Mouse (Mus musculus) spleen, adult 12 weeks (tissue): Measurements from ENCODE around the gene Casp7.
"Not testable (repeated sequence)": the region's sequence is repeated elsewhere in the genome, so short reads cannot be mapped to it uniquely, and the experiment has no call there.

ENCODE experiments used
- DNase-seq: peaks from one replicate; pipeline ENCODE4 v3.0.0; 2022; ENCODE audit warnings: low spot score

Casp7 gene

DNA sequence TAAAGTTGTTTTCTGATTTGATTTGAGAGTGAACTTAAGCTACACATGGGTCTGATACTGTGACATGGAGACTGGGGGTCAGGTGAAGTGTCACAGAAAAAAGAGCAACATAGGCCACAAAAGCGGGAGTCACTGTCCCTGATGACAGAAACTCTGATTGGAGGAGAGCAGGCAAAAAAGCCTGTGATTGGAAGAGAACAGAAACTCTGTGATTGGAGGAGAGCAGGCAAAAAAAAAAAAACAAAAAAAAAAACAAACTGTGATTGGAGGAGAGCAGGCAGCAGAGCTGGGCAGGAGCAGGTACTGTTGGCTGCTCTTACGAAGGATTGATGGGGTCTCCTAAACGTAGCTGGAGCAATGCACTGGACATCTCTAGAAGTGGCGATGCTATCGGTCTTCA, 11.4 kb upstream of the Casp7 start:
- no peak for DNase-seq

GRCm38 (mm10) chr19:56386095-56386494, 10.8 kb upstream of the Casp7 start:
- no peak for DNase-seq

DNA sequence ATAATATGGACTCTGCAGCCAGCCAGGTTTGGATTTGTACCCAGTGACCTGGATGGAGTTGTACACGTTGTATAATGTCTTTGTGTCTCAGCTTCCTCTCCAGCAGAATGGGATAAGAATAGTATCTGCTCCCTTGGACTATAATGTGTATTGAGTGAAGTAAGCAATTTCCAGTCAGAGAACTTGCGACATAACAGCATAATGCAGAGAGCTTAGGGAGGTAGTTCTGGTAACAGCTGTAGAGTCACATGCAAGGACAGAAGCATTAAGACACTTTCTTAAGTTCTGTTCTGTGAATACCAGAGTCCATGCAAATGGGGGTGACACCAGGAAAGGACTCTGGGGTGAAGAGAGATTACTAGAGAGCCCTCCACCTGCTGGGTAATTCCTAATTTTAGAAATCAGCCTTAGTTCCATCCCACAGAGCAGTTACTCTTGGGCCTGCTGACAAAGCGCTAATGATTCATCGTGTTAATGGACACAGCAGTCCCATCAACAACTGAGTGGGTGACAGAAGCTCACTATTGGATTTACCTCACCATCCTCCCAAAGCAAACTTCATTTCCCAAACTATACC, 9.1 kb upstream of the Casp7 start:
- no peak for DNase-seq

- DNase-seq: no peak
Measured at GRCm38 (mm10) chr19:56389176-56389575, 7.8 kb upstream of the Casp7 start.

GRCm38 (mm10) chr19:56389879-56390278, 7.0 kb upstream of the Casp7 start, which contains the start of gene Nrap:
Nrap (minus strand) TSS chr19:56390037.
- no peak for DNase-seq

GRCm38 (mm10) chr19:56391307-56392046, 5.5 kb upstream of the Casp7 start:
- peak; percentile 61 for DNase-seq

DNA sequence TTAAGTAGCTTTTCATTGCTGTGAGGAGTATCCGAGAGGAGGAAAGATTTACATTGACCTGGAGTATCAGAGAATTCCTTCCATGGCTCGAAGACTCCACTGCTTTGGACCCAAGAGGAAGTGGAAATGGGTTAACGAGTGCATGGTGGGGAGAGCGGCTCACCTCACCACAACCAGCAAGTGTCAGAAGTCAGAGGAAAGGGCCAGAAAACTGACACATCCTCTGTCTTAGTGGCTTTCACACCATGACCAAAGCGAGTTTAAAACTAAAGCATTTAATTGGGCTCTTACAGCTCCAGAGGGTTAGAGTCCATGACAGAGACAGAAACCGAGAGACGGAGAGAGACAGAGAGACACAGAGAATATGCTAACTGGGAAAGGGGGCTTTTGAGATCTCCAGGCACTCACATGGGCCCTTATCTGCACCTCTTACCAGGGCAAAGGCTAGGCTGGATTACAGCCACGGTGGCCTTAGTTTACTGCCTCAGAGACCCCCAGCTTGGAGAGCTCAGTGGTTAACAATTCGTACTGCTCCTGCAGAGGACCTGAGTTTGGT, 3.5 kb upstream of the Casp7 start:
- no peak for DNase-seq

DNA sequence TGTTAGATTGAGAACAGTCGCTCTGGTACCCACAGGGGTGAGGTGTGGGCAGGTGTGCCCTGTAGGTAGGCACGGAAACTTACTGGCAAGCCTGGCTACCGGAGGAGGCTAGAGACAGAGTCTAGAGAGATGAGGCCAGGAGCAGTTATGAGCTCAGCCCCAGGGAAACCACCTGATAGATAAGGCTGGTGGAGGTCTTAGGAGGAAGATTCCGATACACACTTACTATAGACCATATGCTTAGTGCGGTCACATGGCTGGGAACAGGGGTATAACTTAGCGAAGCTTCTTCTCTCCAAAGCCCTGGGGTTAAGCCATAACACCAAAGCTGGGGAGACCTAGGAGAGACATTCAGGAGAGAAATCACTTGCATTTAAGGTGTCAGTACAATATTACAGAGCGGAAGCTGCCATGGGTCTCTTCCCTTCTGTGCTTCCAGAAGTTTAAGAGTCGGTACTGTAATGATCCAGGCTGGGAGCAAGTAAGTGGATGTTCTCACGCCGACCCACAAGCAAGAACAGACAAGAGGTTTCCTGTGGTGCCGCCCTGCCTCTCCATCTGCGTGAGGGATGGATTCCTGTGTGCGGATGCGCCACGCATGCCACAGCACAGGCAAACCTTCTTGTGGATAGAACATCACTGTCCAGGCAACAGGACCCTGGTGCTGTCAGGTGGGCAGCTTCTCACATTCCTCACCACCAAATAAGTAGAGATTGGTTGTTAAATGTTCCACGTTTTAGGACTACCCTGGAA, 1.6 kb upstream of the Casp7 start:
- no peak for DNase-seq

DNA sequence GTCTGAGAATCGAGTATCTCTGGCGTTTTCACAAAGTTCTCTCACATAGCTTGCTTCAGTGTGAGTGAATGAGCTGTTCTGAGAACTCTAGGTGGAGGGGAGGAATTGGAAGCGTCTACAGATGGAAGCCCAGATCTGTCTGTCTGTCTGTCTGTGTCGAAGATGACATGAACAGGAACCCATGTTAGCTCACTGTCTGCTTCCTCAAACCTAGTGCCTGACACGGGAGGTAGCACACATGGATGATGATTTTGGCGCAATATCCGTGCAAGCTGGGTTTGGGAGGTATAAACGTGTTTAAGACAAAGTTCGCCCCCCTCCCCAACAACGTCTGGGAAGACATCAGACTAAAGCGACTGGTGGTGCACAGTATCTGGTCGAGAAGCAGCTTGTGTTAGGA, 702 bp upstream of the Casp7 start:
- DNase-seq: no peak

GRCm38 (mm10) chr19:56397663-56398527, 966 bp downstream of the Casp7 start:
- DNase-seq: no peak

DNA sequence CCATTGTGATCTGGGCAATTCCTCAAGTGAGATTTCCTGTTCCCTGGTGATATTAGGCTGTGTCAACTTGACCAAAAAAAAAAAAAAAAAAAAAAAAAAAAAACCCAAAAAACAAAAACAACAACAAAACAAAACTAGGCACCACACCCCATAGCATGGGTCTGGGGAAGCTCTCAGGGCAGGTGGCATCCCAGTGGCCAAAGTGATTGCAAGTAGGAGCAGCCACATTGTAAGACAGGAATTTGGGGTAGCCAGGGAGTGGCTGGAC, 1.5 kb downstream of the Casp7 start:
- DNase-seq: no peak

DNA sequence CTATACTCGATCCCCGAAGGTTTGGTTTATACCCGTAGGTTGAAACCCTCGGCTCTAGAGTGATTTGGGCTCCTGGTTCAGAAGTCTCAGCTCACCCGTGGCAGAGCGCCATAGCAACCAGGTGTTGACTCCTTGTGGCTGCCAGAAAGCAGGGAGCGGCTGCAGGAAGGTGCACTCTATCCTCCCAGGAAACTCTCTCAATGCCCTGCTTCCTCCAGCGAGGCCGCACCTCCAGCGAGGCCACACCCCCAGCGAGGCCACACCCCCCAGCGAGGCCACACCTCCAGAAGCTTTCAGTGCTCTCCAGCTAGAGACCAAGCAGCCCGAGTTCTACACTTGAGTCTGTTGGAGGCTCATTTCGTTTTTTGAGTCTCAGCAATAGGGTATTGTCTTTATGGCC, 3.3 kb downstream of the Casp7 start:
- peak; percentile 77 for DNase-seq

DNA sequence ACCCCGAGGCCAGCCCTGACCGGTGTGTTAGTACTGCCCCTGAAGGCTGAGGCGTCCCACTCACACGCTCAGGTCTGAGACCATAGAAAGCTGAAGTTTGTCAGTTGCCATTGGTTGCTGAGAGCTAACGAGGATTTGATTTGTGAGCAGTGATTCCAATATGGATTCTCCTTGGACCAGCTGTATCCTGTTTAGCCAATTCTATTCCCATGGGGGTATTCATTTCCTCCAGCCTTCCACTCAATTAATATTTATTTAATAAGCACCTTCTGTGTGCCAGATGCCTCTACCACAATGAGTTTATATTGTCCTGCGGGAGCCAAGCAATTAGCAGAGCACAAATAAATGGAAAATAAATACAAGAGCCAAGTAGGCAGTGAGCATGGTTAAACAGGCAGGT, 4.9 kb downstream of the Casp7 start:
- DNase-seq: no peak

GRCm38 (mm10) chr19:56405824-56406223, 8.9 kb downstream of the Casp7 start:
- DNase-seq: no peak

DNA sequence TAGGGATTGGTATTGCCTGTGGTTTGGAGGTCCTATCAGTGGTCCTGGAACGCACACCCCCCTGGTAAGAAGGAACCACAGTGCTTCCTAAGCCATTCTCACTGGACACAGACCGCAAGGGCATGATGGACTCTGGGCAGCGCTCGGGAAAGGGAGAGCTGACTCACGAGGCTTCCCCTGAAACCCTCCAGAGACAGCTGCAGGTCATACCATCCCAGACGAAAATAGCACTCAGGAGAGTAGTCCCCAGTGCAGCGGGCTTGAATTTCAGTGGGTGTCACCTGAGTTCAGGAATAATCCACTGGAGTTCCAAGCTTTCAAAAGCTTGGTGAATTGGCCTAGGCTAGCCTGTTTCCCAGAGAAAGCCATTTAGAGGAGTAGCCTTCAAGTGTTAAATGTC, 9.7 kb downstream of the Casp7 start:
- DNase-seq: no peak

DNA sequence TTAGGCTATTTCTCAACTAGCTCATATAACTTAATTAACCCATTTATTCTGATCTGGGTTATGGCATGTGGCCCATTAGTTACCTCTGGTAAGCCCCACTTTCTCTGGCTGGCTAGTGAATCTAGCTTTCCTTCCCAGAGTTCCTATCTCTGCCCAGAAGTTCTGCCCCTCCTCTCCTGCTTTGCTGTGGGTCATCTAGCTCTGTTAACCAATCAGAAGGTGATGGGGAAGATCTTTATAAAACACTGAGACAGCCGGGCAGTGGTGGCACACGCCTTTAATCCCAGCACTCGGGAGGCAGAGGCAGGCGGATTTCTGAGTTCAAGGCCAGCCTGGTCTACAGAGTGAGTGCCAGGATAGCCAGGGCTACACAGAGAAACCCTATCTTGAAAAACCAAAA, 13.0 kb downstream of the Casp7 start:
- not testable (repeated sequence) for DNase-seq

GRCm38 (mm10) chr19:56418404-56418803, 21.5 kb downstream of the Casp7 start:
- DNase-seq: no peak

- DNase-seq: no peak
Measured at GRCm38 (mm10) chr19:56419452-56419851, 22.5 kb downstream of the Casp7 start.

- DNase-seq: no peak
Measured at GRCm38 (mm10) chr19:56420345-56420744, 23.4 kb downstream of the Casp7 start.

DNA sequence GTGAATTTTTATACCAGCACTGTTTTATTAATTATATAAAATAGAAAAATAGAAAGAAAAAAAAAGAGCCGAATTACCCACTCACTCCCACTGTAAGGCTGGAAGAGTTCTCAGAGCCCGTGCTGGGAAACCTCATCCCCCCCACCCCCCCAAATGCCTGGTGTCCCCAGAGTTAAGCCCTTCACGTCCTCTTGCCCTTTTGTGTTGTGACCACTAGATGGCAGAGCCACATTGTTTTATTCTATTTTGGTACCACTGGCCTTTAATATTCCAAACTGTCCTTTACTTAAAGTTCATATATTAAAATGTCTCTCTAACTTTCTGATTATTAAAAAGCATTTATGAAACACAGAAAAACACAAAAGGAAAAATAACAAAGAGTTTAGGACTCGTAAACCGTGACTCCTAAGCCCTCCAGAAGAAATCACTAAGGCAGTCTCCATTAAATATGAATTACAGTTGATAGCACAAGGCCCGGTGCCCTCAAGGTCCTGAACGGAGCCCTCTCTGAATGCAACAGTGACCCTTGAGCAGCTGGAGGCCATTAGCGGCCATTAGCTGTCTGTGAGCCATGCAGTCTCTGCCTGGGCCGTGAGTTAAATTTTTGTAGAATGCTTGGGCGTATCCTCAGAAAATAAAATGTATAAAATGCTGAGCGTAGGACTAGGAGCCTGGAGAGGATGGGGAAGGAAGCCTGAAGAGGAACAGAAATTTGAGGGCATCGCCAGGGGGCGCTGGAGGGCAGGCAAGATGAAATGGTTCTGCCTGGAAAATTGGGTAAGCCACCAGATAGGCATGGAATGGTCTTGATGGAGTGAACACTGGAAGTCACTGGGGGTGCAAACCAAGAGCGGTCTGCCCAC, 25.8 kb downstream of the Casp7 start:
- peak; percentile 43 for DNase-seq

GRCm38 (mm10) chr19:56423370-56423769, 26.4 kb downstream of the Casp7 start:
- DNase-seq: no peak
